21 mouse cellular contexts compared by ENCODE assay signal in the genomic region with DNA sequence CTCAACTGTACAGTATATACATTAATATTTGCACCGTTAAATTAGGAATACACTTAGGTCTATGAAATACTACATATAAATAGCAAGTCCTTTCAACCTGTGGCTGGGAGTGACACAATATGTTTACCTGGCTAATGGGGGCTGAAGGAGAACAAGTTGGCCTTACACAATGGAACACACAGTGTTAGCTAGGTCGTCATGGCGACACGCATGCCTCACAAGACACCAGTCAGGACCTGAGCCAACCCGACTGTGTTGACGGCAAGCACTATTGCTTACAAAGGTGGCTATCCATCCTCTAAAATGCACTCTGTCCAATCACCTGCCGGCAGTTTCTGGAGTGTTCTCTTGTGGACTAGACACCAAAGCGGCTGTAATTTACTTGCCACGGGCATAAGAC.
DNase-seq lines count a peak whose midpoint lies in the region; ATAC-seq and TF ChIP-seq lines count a peak whose summit lies in the region.
"Had no signal": no experiment of that assay in that cellular context is flagged by ENCODE, and none has a peak within 500 bp of the region (broad histone marks: within the 10 kb centered on the region; RNA-seq: fewer than 3 reads in every experiment).

No protein-coding gene starts in this region.

- intact Hi-C loops in left cerebral cortex, postnatal 4 days (cut with DNase I): no loop called here
- intact Hi-C loops in left cerebral cortex, postnatal 25 days (cut with DNase I): no loop called here

- no peak overlapping the region for H3K9ac ChIP-seq in forebrain, embryonic 11.5 days (ENCODE audit: low read length)
- H3K9ac ChIP-seq in forebrain, embryonic 12.5 days: no peak overlapping the region
- H3K9ac ChIP-seq in midbrain, postnatal 0 days (replicated peaks; ENCODE audit: low read length, poor library complexity, severe bottlenecking): no peak overlapping the region
- H3K9ac ChIP-seq in midbrain, embryonic 11.5 days (ENCODE audit: low read length): no peak overlapping the region
- H3K9ac ChIP-seq: embryonic facial prominence, embryonic 15.5 days; hindbrain, embryonic 12.5 days; liver, embryonic 14.5 days; midbrain, embryonic 12.5 days had no signal

- H3K27ac ChIP-seq in forebrain, embryonic 11.5 days (ENCODE audit: low read depth, low read length): no peak overlapping the region
- no peak overlapping the region for H3K27ac ChIP-seq in forebrain, embryonic 12.5 days
- H3K27ac ChIP-seq in midbrain, postnatal 0 days (ENCODE audit: low read depth, low read length): no peak overlapping the region
- H3K27ac ChIP-seq in midbrain, embryonic 11.5 days (ENCODE audit: low read depth, low read length): no peak overlapping the region
- H3K27ac ChIP-seq: embryonic facial prominence, embryonic 15.5 days; gastrocnemius, adult 2 months; hindbrain, embryonic 12.5 days; liver, embryonic 14.5 days; midbrain, embryonic 12.5 days had no signal

- no peak for TF ChIP-seq CTCF in midbrain, postnatal 0 days (IDR thresholded peaks at IDR 0.05)

- 79% methylated on average over 9 of the region's 9 CpGs for WGBS in forebrain, embryonic 11.5 days
- 74% methylated on average over 9 of the region's 9 CpGs for WGBS in forebrain, embryonic 12.5 days
- WGBS in midbrain, postnatal 0 days: 76% methylated on average over 9 of the region's 9 CpGs
- WGBS in midbrain, embryonic 11.5 days: 83% methylated on average over 9 of the region's 9 CpGs

- H3K4me3 ChIP-seq in forebrain, embryonic 11.5 days (ENCODE audit: low read depth, low read length): no peak overlapping the region
- no peak overlapping the region for H3K4me3 ChIP-seq in forebrain, embryonic 12.5 days (replicated peaks)
- no peak overlapping the region for H3K4me3 ChIP-seq in midbrain, postnatal 0 days (ENCODE audit: low read depth, low read length)
- H3K4me3 ChIP-seq in midbrain, embryonic 11.5 days (ENCODE audit: low read depth, low read length): no peak overlapping the region
- H3K4me3 ChIP-seq: embryonic facial prominence, embryonic 15.5 days; gastrocnemius, adult 2 months; hindbrain, embryonic 12.5 days; midbrain, embryonic 12.5 days had no signal

- no peaks in the 10 kb centered on the region for H3K4me1 ChIP-seq in forebrain, embryonic 11.5 days (replicated peaks; ENCODE audit: control insufficient read depth, insufficient read depth, low read length)
- no peaks in the 10 kb centered on the region for H3K4me1 ChIP-seq in forebrain, embryonic 12.5 days
- no peaks in the 10 kb centered on the region for H3K4me1 ChIP-seq in midbrain, postnatal 0 days (ENCODE audit: insufficient read depth, low read length)
- H3K4me1 ChIP-seq in midbrain, embryonic 11.5 days (ENCODE audit: control insufficient read depth, insufficient read depth, low read length): no peaks in the 10 kb centered on the region
- H3K4me1 ChIP-seq: embryonic facial prominence, embryonic 15.5 days; hindbrain, embryonic 12.5 days; midbrain, embryonic 12.5 days had no signal

- DNase-seq in forebrain, embryonic 11.5 days (ENCODE audit: low spot score): no peak
- DNase-seq in left cerebral cortex, postnatal 4 days: peak; percentile 26
- no peak for DNase-seq in left cerebral cortex, postnatal 25 days (ENCODE audit: low spot score in 2 of 2)
- DNase-seq in midbrain, postnatal 0 days (ENCODE audit: low spot score): peak; percentile 31
- no peak for DNase-seq in midbrain, embryonic 11.5 days (ENCODE audit: low spot score, missing footprints)
- DNase-seq: adrenal gland, adult 8-10 months; cerebellum, adult 18-20 months; cerebellum, postnatal 36 days; gastrocnemius, adult 2 months; kidney, adult 18-20 months; kidney, postnatal 25 days; right cerebral cortex, postnatal 14 days; spleen, adult 18-20 months had no signal

- no peaks in the 10 kb centered on the region for H3K9me3 ChIP-seq in forebrain, embryonic 11.5 days (ENCODE audit: control insufficient read depth, low read length)
- H3K9me3 ChIP-seq in forebrain, embryonic 12.5 days: no peaks in the 10 kb centered on the region
- no peaks in the 10 kb centered on the region for H3K9me3 ChIP-seq in midbrain, postnatal 0 days (ENCODE audit: low read length)
- no peaks in the 10 kb centered on the region for H3K9me3 ChIP-seq in midbrain, embryonic 11.5 days (ENCODE audit: control insufficient read depth, low read length)
- H3K9me3 ChIP-seq: embryonic facial prominence, embryonic 15.5 days; hindbrain, embryonic 12.5 days; midbrain, embryonic 12.5 days had no signal

- no peaks in the 10 kb centered on the region; the same call in 1 of the 2 replicates for H3K36me3 ChIP-seq in forebrain, embryonic 11.5 days (ENCODE audit: control insufficient read depth, insufficient read depth, low read length)
- peaks cover 33% of the 10 kb centered on the region for H3K36me3 ChIP-seq in forebrain, embryonic 12.5 days (replicated peaks)
- H3K36me3 ChIP-seq in midbrain, postnatal 0 days (ENCODE audit: insufficient read depth, low read length): peaks cover 27% of the 10 kb centered on the region
- H3K36me3 ChIP-seq in midbrain, embryonic 11.5 days (ENCODE audit: control insufficient read depth, insufficient read depth, low read length): 0 out of 2 replicates have a peak, but pooled peaks cover 2% of the 10 kb centered on the region

- H3K4me2 ChIP-seq in forebrain, embryonic 11.5 days (ENCODE audit: low read depth, low read length, severe bottlenecking): no peak overlapping the region
- no peak overlapping the region for H3K4me2 ChIP-seq in forebrain, embryonic 12.5 days
- H3K4me2 ChIP-seq in midbrain, postnatal 0 days (ENCODE audit: low read depth, low read length, poor library complexity, severe bottlenecking): no peak overlapping the region
- no peak overlapping the region for H3K4me2 ChIP-seq in midbrain, embryonic 11.5 days
- H3K4me2 ChIP-seq: embryonic facial prominence, embryonic 15.5 days; hindbrain, embryonic 12.5 days; midbrain, embryonic 12.5 days had no signal

- H3K27me3 ChIP-seq in forebrain, embryonic 11.5 days (ENCODE audit: control insufficient read depth, insufficient read depth, low read length): no peaks in the 10 kb centered on the region
- no peaks in the 10 kb centered on the region for H3K27me3 ChIP-seq in forebrain, embryonic 12.5 days
- no peaks in the 10 kb centered on the region for H3K27me3 ChIP-seq in midbrain, postnatal 0 days (ENCODE audit: insufficient read depth, low read length)
- no peaks in the 10 kb centered on the region for H3K27me3 ChIP-seq in midbrain, embryonic 11.5 days (ENCODE audit: control insufficient read depth, insufficient read depth, low read length)
- H3K27me3 ChIP-seq: embryonic facial prominence, embryonic 15.5 days; hindbrain, embryonic 12.5 days; midbrain, embryonic 12.5 days had no signal

- ATAC-seq in forebrain, embryonic 11.5 days (replicated peaks; ENCODE audit: low FRiP score): 0 out of 2 replicates have a peak, but pooled peaks have one; percentile 46
- no peak for ATAC-seq in forebrain, embryonic 12.5 days (ENCODE audit: low FRiP score)
- ATAC-seq in midbrain, postnatal 0 days (ENCODE audit: low FRiP score): no peak
- no peak for ATAC-seq in midbrain, embryonic 11.5 days (ENCODE audit: low FRiP score)
- no peak for ATAC-seq in activated CD4-positive, CD25-positive, alpha-beta regulatory T cell, adult 4 months
- ATAC-seq: CD4-positive, CD25-positive, alpha-beta regulatory T cell, adult 4 months; inflammation-experienced regulatory T-cells, adult 6 months had no signal

Comparison
In these comparisons a context has a peak if more than half of its experiments do, and no peak if none do; other contexts are left out.
1. DNase-seq: peak in left cerebral cortex, postnatal 4 days (single experiment) and midbrain, postnatal 0 days (single experiment); none in forebrain, embryonic 11.5 days (single experiment), left cerebral cortex, postnatal 25 days (0 of 2) and midbrain, embryonic 11.5 days (single experiment).